7 mouse cellular contexts compared by ENCODE assay signal in the genomic region with DNA sequence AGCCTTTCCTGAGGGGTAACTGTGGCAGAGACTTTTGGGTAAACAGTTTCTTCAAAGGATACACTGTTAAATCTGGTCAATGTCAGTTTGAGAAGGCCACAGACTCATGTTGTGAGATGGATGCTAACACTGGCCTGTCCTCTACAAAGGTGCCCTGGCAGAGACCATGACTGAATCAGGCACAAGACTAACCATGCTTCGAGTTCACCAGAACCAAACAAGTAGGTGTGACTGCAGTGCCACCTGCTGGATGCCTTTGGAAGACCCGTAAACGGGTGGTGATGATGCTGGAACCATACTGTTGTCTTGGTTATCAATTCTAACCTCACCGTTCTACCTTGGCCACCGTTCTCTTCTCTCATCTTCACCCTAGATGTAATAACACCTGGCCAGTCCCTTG. TPM values are rescaled to one million over a fixed set of nuclear protein-coding genes. Genes with fewer than 3 reads are reported as not detected.
DNase-seq lines count a peak whose midpoint lies in the region; ATAC-seq lines count a peak whose summit lies in the region.

No protein-coding gene starts in this region.

- H3K4me2 ChIP-seq in forebrain, embryonic 16.5 days (ENCODE audit: low read length) = no peak overlapping the region
- no peak overlapping the region for H3K4me2 ChIP-seq in hindbrain, embryonic 15.5 days

- WGBS in forebrain, embryonic 16.5 days = 14% methylated on average over 5 of the region's 5 CpGs
- WGBS in hindbrain, embryonic 15.5 days = 15% methylated on average over 5 of the region's 5 CpGs

- peaks cover 5% of the 10 kb centered on the region; the same call in 1 of the 2 replicates for H3K4me1 ChIP-seq in forebrain, embryonic 16.5 days (replicated peaks; ENCODE audit: control insufficient read depth, insufficient read depth, low read length)
- H3K4me1 ChIP-seq in hindbrain, embryonic 15.5 days (replicated peaks) = peaks cover 23% of the 10 kb centered on the region

- no peaks in the 10 kb centered on the region for H3K9me3 ChIP-seq in forebrain, embryonic 16.5 days (ENCODE audit: control insufficient read depth, low read length)
- H3K9me3 ChIP-seq in hindbrain, embryonic 15.5 days = no peaks in the 10 kb centered on the region

- ATAC-seq in forebrain, embryonic 16.5 days = peak; percentile 65; the same call in 1 of the 2 replicates
- peak; percentile 73; the same call in 1 of the 2 replicates for ATAC-seq in hindbrain, embryonic 15.5 days (ENCODE audit: low FRiP score, low read depth)

- H3K4me3 ChIP-seq in forebrain, embryonic 16.5 days (replicated peaks; ENCODE audit: low read length) = no peak overlapping the region
- H3K4me3 ChIP-seq in hindbrain, embryonic 15.5 days = no peak overlapping the region

- peak; percentile 76 for DNase-seq in ZHBTc4 (ENCODE audit: low read depth, low spot score)
- peak; percentile 87 to 90 for DNase-seq in cerebellum, adult 18-20 months
- DNase-seq in layer of hippocampus, postnatal 36 days = peak; percentile 76 to 83
- peak; percentile 82 for DNase-seq in mesoderm, embryonic 11.5 days (ENCODE audit: low read depth, low spot score)
- peak; percentile 91 for DNase-seq in right cerebral cortex, postnatal 4 days

- no peak overlapping the region for H3K9ac ChIP-seq in forebrain, embryonic 16.5 days (replicated peaks; ENCODE audit: low read depth, low read length)
- H3K9ac ChIP-seq in hindbrain, embryonic 15.5 days = no peak overlapping the region

- H3K36me3 ChIP-seq in forebrain, embryonic 16.5 days (ENCODE audit: control insufficient read depth, insufficient read depth) = no peaks in the 10 kb centered on the region
- no peaks in the 10 kb centered on the region for H3K36me3 ChIP-seq in hindbrain, embryonic 15.5 days

- H3K27ac ChIP-seq in forebrain, embryonic 16.5 days (ENCODE audit: low read length) = no peak overlapping the region
- no peak overlapping the region for H3K27ac ChIP-seq in hindbrain, embryonic 15.5 days (replicated peaks)

- no peaks in the 10 kb centered on the region for H3K27me3 ChIP-seq in forebrain, embryonic 16.5 days (replicated peaks; ENCODE audit: control insufficient read depth, insufficient read depth, low read length)
- no peaks in the 10 kb centered on the region for H3K27me3 ChIP-seq in hindbrain, embryonic 15.5 days

RNA-seq across cellular contexts. Expression of a gene that starts 16.8 kb away (rescaled TPM):
- polyA plus RNA-seq in forebrain, embryonic 16.5 days (2015; fragmentation: Nextera tagmentation; extraction: Ambion mirVana) = 6.9 and 9.9 TPM in 2 replicates
- polyA plus RNA-seq in hindbrain, embryonic 15.5 days (2015; fragmentation: Nextera tagmentation; extraction: Ambion mirVana) = 40.7 and 42.0 TPM in 2 replicates
- 10 to 100 TPM; 14.1 to 14.4 TPM for total RNA-seq in layer of hippocampus, postnatal 36 days (2021)
